Mouse (Mus musculus) neural tube, embryonic 15.5 days (tissue): Measurements from ENCODE around the gene Col6a6. TPM values are rescaled to one million over a fixed set of nuclear protein-coding genes. Genes with fewer than 3 reads are reported as not detected.

Experiments
- ATAC-seq: fragments of 200-750 bp; cut with Nextera tagmentation; 2 replicates; pipeline ENCODE4 v1.8.0; 2017; ENCODE audit warnings: mild to moderate bottlenecking, moderate TSS enrichment, moderate library complexity; ENCODE audit not compliant: low FRiP score
- H3K27ac ChIP-seq: fragments of 300-500 bp; sonication (generic); replicated peaks from 2 replicates; pipeline ENCODE4 v1.5.1; 2015; ENCODE audit warnings: mild to moderate bottlenecking, inconsistent platforms
- H3K27me3 ChIP-seq: fragments of 300-500 bp; sonication (generic); replicated peaks from 2 replicates; pipeline ENCODE4 v1.6.1; 2015; ENCODE audit warnings: inconsistent platforms
- H3K36me3 ChIP-seq: fragments of 300-500 bp; sonication (generic); 2 replicates; pipeline ENCODE4 v1.6.1; 2015; ENCODE audit warnings: inconsistent platforms
- H3K4me1 ChIP-seq: fragments of 300-500 bp; sonication (generic); 2 replicates; pipeline ENCODE4 v1.6.1; 2015; ENCODE audit warnings: inconsistent platforms
- H3K4me2 ChIP-seq: fragments of 300-500 bp; sonication (generic); 2 replicates; pipeline ENCODE4 v1.6.1; 2015; ENCODE audit warnings: inconsistent platforms, mild to moderate bottlenecking, moderate library complexity
- H3K4me3 ChIP-seq: fragments of 300-500 bp; sonication (generic); replicated peaks from 2 replicates; pipeline ENCODE4 v1.5.1; 2015; ENCODE audit warnings: mild to moderate bottlenecking, inconsistent platforms
- H3K9ac ChIP-seq: fragments of 300-500 bp; sonication (generic); replicated peaks from 2 replicates; pipeline ENCODE4 v1.6.1; 2015; ENCODE audit warnings: mild to moderate bottlenecking, inconsistent platforms
- H3K9me3 ChIP-seq: fragments of 300-500 bp; sonication (generic); replicated peaks from 2 replicates; pipeline ENCODE4 v1.6.1; 2016; ENCODE audit warnings: inconsistent platforms
- WGBS: fragments of 180-500 bp; shearing (Covaris S2); methylation state at CpG from one replicate; pipeline ENCODE4 v1.1.7; 2015; ENCODE audit warnings: mixed read lengths; 5-methylcytosine and 5-hydroxymethylcytosine counted together
- polyA plus RNA-seq: library from polyadenylated mRNA; unstranded; fragments of >200 nt; fragmentation: Nextera tagmentation; extraction: Ambion mirVana; gene quantifications from 2 replicates; pipeline ENCODE4 v1.2.1, GENCODE M21; 2015

The Col6a6 gene
- polyA plus RNA-seq, 1 experiment from 2014 or later: 0.35 TPM

DNA sequence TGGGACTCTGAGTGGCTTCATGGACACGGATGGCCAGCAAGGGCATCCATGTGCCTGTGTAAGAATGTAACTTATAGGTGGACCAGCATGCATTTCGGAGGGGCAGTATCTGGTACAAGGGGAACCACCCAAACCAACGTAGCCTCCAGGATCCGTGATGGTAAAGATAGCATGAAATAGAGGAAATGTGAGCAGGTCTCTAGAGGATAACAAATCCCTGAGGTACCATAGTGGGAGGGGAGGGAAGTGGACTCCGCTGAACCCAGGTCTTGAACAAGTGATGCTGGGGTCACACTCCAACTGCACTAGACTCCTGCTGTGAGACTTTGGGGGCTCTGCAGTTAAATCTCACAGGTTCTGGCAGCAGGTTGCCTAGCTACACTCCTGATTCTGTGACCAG, 27.7 kb downstream of the Col6a6 start:
- no peak overlapping the region for H3K4me3 ChIP-seq
- ATAC-seq: no peak
- H3K36me3 ChIP-seq: no peaks in the 10 kb centered on the region
- no peaks in the 10 kb centered on the region for H3K27me3 ChIP-seq
- no peaks in the 10 kb centered on the region for H3K9me3 ChIP-seq
- H3K4me1 ChIP-seq: no peaks in the 10 kb centered on the region
- 87% methylated on average over 5 of the region's 5 CpGs for WGBS
- H3K4me2 ChIP-seq: no peak overlapping the region
- no peak overlapping the region for H3K9ac ChIP-seq
- H3K27ac ChIP-seq: no peak overlapping the region

- Histone ChIP-seq H3K27ac (no peak overlapping the region), H3K4me3 (no peak overlapping the region), H3K4me2 (no peak overlapping the region), H3K36me3 (no peaks in the 10 kb centered on the region), H3K9me3 (no peaks in the 10 kb centered on the region), H3K27me3 (no peaks in the 10 kb centered on the region), H3K9ac (no peak overlapping the region), H3K4me1 (no peaks in the 10 kb centered on the region)
- no peak for ATAC-seq
- 60% methylated on average over 6 of the region's 6 CpGs for WGBS
These were observed 31.8 kb downstream of the Col6a6 start for GRCm38 (mm10) chr9:105796137-105796536.

DNA sequence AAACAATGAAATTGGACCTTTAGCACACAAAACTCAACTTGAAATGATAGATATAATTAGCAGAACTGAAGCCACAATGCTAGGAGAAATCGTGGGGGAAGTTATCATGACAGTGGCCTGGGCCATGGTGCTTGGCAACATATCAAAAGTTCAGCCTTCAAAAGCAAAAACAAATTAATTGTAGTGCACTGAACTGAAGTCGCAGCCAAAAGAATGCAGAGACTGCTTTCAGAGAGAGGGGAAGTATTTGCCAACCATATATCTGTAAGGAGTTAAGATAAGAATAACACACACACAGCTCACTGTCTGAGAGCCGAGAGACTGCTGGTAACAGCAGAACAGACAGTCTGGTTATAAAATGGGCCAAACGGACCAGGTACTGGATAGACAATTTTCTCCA, 33.0 kb downstream of the Col6a6 start:
- Histone ChIP-seq H3K36me3 (no peaks in the 10 kb centered on the region), H3K4me2 (no peak overlapping the region), H3K4me3 (no peak overlapping the region), H3K9ac (no peak overlapping the region), H3K27me3 (no peaks in the 10 kb centered on the region), H3K27ac (no peak overlapping the region), H3K9me3 (no peaks in the 10 kb centered on the region), H3K4me1 (no peaks in the 10 kb centered on the region)
- no peak for ATAC-seq
- 72% methylated on average over 4 of the region's 4 CpGs for WGBS

GRCm38 (mm10) chr9:105791810-105792209, 36.1 kb downstream of the Col6a6 start:
- Histone ChIP-seq H3K4me2 (no peak overlapping the region), H3K27ac (no peak overlapping the region), H3K4me3 (no peak overlapping the region), H3K9ac (no peak overlapping the region), H3K9me3 (no peaks in the 10 kb centered on the region), H3K4me1 (no peaks in the 10 kb centered on the region), H3K36me3 (no peaks in the 10 kb centered on the region), H3K27me3 (no peaks in the 10 kb centered on the region)
- 75% methylated on average over 5 of the region's 5 CpGs for WGBS
- no peak for ATAC-seq

GRCm38 (mm10) chr9:105788203-105788602, 39.8 kb downstream of the Col6a6 start:
- WGBS: 65% methylated on average over 3 of the region's 3 CpGs
- H3K9ac ChIP-seq: no peak overlapping the region
- H3K9me3 ChIP-seq: no peaks in the 10 kb centered on the region
- no peak for ATAC-seq
- H3K4me2 ChIP-seq: no peak overlapping the region
- H3K4me3 ChIP-seq: no peak overlapping the region
- H3K36me3 ChIP-seq: no peaks in the 10 kb centered on the region
- H3K27me3 ChIP-seq: no peaks in the 10 kb centered on the region
- no peak overlapping the region for H3K27ac ChIP-seq
- H3K4me1 ChIP-seq: no peaks in the 10 kb centered on the region

- no peak overlapping the region for H3K27ac ChIP-seq
- H3K36me3 ChIP-seq: no peaks in the 10 kb centered on the region
- H3K9me3 ChIP-seq: no peaks in the 10 kb centered on the region
- H3K27me3 ChIP-seq: no peaks in the 10 kb centered on the region
- ATAC-seq: no peak
- 80% methylated on average over 11 of the region's 11 CpGs for WGBS
- no peaks in the 10 kb centered on the region for H3K4me1 ChIP-seq
- H3K4me2 ChIP-seq: no peak overlapping the region
- no peak overlapping the region for H3K9ac ChIP-seq
- no peak overlapping the region for H3K4me3 ChIP-seq
These were observed 40.2 kb downstream of the Col6a6 start for GRCm38 (mm10) chr9:105787800-105788199.

- H3K36me3 ChIP-seq: no peaks in the 10 kb centered on the region
- H3K9ac ChIP-seq: no peak overlapping the region
- H3K9me3 ChIP-seq: no peaks in the 10 kb centered on the region
- WGBS: 91% methylated on average over 4 of the region's 4 CpGs
- no peaks in the 10 kb centered on the region for H3K27me3 ChIP-seq
- H3K4me3 ChIP-seq: no peak overlapping the region
- H3K4me2 ChIP-seq: no peak overlapping the region
- no peaks in the 10 kb centered on the region for H3K4me1 ChIP-seq
- ATAC-seq: no peak
- H3K27ac ChIP-seq: no peak overlapping the region
These were observed 43.9 kb downstream of the Col6a6 start for GRCm38 (mm10) chr9:105784026-105784425.

- Histone ChIP-seq H3K4me3 (no peak overlapping the region), H3K4me2 (no peak overlapping the region), H3K9me3 (no peaks in the 10 kb centered on the region), H3K4me1 (no peaks in the 10 kb centered on the region), H3K36me3 (no peaks in the 10 kb centered on the region), H3K9ac (no peak overlapping the region), H3K27me3 (no peaks in the 10 kb centered on the region), H3K27ac (no peak overlapping the region)
- ATAC-seq: no peak
- whole genome bisulfite sequencing: 95% methylated on average over 15 of the region's 15 CpGs
These were observed 47.3 kb downstream of the Col6a6 start for GRCm38 (mm10) chr9:105780696-105781095.

DNA sequence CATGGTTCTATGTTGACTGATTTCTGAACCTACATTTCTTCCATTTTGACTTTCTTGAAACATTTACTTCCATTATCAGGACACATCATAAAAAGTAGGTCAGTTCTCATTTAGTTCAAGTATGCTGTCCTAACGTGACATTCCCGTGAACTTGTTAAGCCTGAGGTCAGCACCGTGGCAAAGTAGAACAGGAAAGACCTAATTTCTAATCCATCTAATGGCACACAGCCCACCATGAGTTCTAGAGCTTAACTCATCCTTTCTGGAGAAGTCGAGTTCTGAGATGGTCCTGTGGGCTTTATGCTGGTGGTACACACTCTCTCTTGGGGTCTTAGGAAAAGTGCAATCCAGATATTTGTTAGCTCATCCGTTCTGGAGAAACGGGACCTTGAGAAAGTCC, 49.2 kb downstream of the Col6a6 start:
- no peak overlapping the region for H3K27ac ChIP-seq
- H3K4me3 ChIP-seq: no peak overlapping the region
- no peaks in the 10 kb centered on the region for H3K27me3 ChIP-seq
- ATAC-seq: no peak
- no peaks in the 10 kb centered on the region for H3K9me3 ChIP-seq
- H3K36me3 ChIP-seq: no peaks in the 10 kb centered on the region
- H3K4me1 ChIP-seq: peaks cover 3% of the 10 kb centered on the region; the same call in 1 of the 2 replicates
- WGBS: 90% methylated on average over 6 of the region's 6 CpGs
- no peak overlapping the region for H3K9ac ChIP-seq
- H3K4me2 ChIP-seq: no peak overlapping the region

DNA sequence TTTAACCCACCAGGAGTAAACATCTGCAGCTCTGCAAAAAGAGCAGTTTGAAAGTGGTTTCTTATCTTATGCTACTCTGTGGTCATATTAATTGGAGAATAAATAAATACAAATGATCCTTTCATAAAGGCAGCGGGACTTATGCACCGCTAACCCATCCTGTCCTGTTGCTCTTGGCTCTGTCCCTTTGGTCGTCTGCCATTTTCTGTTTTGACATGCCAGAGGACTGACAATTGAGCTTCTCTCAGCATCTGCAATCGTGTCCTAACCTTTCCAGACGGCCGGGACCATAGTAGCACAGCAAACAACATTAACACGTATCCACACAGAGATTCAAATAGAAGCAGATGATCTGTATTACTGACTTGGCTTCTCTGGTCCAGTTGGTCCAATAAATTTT, 53.1 kb downstream of the Col6a6 start:
- Histone ChIP-seq H3K9me3 (no peaks in the 10 kb centered on the region), H3K4me1 (peaks cover 3% of the 10 kb centered on the region; the same call in 1 of the 2 replicates), H3K36me3 (no peaks in the 10 kb centered on the region), H3K9ac (no peak overlapping the region), H3K4me2 (no peak overlapping the region), H3K4me3 (no peak overlapping the region), H3K27me3 (no peaks in the 10 kb centered on the region), H3K27ac (0 out of 2 replicates have a peak overlapping the region, but pooled peaks have one; percentile 13)
- ATAC-seq: no peak
- WGBS: 79% methylated on average over 7 of the region's 7 CpGs

GRCm38 (mm10) chr9:105774321-105774720, 53.6 kb downstream of the Col6a6 start:
- H3K36me3 ChIP-seq: no peaks in the 10 kb centered on the region
- H3K4me3 ChIP-seq: no peak overlapping the region
- no peaks in the 10 kb centered on the region for H3K27me3 ChIP-seq
- no peaks in the 10 kb centered on the region for H3K9me3 ChIP-seq
- no peak overlapping the region for H3K4me2 ChIP-seq
- H3K27ac ChIP-seq: no peak overlapping the region
- ATAC-seq: no peak
- H3K9ac ChIP-seq: no peak overlapping the region
- WGBS: 88% methylated on average over 19 of the region's 19 CpGs
- peaks cover 3% of the 10 kb centered on the region; the same call in 1 of the 2 replicates for H3K4me1 ChIP-seq

- H3K36me3 ChIP-seq: no peaks in the 10 kb centered on the region
- H3K9me3 ChIP-seq: no peaks in the 10 kb centered on the region
- no peak overlapping the region for H3K27ac ChIP-seq
- no peaks in the 10 kb centered on the region for H3K27me3 ChIP-seq
- H3K9ac ChIP-seq: no peak overlapping the region
- H3K4me2 ChIP-seq: no peak overlapping the region
- 82% methylated on average over 3 of the region's 3 CpGs for WGBS
- no peak overlapping the region for H3K4me3 ChIP-seq
- no peak for ATAC-seq
- H3K4me1 ChIP-seq: peaks cover 3% of the 10 kb centered on the region; the same call in 1 of the 2 replicates
These were observed 56.6 kb downstream of the Col6a6 start for GRCm38 (mm10) chr9:105771380-105771779.

DNA sequence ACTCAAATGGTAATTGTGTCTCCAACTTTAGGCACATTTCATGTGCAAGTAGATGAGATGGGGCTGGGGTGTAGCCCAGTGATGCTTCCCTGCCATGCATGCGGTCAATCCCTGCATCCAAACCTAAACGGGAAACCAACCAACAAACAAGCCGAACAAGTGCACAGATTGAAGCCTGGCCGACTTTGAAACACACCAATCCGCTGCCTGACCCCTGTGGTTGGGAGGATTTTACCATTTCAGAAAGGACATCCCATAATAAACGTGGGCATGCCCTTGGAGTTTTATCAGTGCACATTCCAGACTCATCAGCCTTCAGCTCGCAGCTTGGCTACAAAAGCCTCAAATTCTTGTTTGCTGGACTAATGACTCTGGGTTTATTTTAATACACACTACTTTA, 57.3 kb downstream of the Col6a6 start:
- peaks cover 3% of the 10 kb centered on the region; the same call in 1 of the 2 replicates for H3K4me1 ChIP-seq
- 60% methylated on average over 7 of the region's 7 CpGs for WGBS
- no peaks in the 10 kb centered on the region for H3K9me3 ChIP-seq
- H3K27ac ChIP-seq: no peak overlapping the region
- H3K4me3 ChIP-seq: no peak overlapping the region
- ATAC-seq: no peak
- H3K9ac ChIP-seq: no peak overlapping the region
- no peaks in the 10 kb centered on the region for H3K27me3 ChIP-seq
- H3K36me3 ChIP-seq: no peaks in the 10 kb centered on the region
- no peak overlapping the region for H3K4me2 ChIP-seq
